Mouse (Mus musculus): Measurements from ENCODE around the gene Ndufv1.

Gene Ndufv1

GRCm38 (mm10) chr19:4001752-4002151 is 10.9 kb downstream of the Ndufv1 start:
- no peak for DNase-seq (ENCODE audit: low read depth)

- no peak for DNase-seq (ENCODE audit: low read depth)
Measured at GRCm38 (mm10) chr19:4000949-4001525, 11.6 kb downstream of the Ndufv1 start.

GRCm38 (mm10) chr19:4000119-4000900 is 12.3 kb downstream of the Ndufv1 start, which contains the start of the genes Nudt8 and Gm49405:
Gene Nudt8, plus strand, starts transcription at chr19:4000580.
Gene Gm49405, plus strand, starts transcription at chr19:4000626.
- DNase-seq (ENCODE audit: low read depth), result peak; percentile 98

GRCm38 (mm10) chr19:3999121-3999730 is 13.4 kb downstream of the Ndufv1 start:
- DNase-seq (ENCODE audit: low read depth), result no peak

GRCm38 (mm10) chr19:3998335-3998734 is 14.3 kb downstream of the Ndufv1 start:
- no peak for DNase-seq (ENCODE audit: low read depth)

- DNase-seq (ENCODE audit: low read depth), result no peak
Measured at GRCm38 (mm10) chr19:3997231-3997630, 15.4 kb downstream of the Ndufv1 start.

GRCm38 (mm10) chr19:3996747-3997146 is 15.9 kb downstream of the Ndufv1 start:
- DNase-seq (ENCODE audit: low read depth), result no peak

GRCm38 (mm10) chr19:3996106-3996505 is 16.5 kb downstream of the Ndufv1 start:
- no peak for DNase-seq (ENCODE audit: low read depth)

GRCm38 (mm10) chr19:3995505-3995904 is 17.1 kb downstream of the Ndufv1 start:
- no peak for DNase-seq (ENCODE audit: low read depth)

- DNase-seq (ENCODE audit: low read depth), result no peak
Measured at GRCm38 (mm10) chr19:3994932-3995331, 17.7 kb downstream of the Ndufv1 start.

- DNase-seq (ENCODE audit: low read depth), result no peak
Measured at GRCm38 (mm10) chr19:3992416-3992815, 20.2 kb downstream of the Ndufv1 start, which contains the start of gene Tbx10. Gene Tbx10, plus strand, starts transcription at chr19:3992752.

- no peak for DNase-seq (ENCODE audit: low read depth)
Measured at GRCm38 (mm10) chr19:3991966-3992365, 20.6 kb downstream of the Ndufv1 start.

- DNase-seq (ENCODE audit: low read depth), result no peak
Measured at GRCm38 (mm10) chr19:3991562-3991961, 21.0 kb downstream of the Ndufv1 start.

GRCm38 (mm10) chr19:3990804-3991203 is 21.8 kb downstream of the Ndufv1 start:
- DNase-seq (ENCODE audit: low read depth), result no peak

GRCm38 (mm10) chr19:3988750-3989149 is 23.9 kb downstream of the Ndufv1 start:
- DNase-seq (ENCODE audit: low read depth), result no peak

GRCm38 (mm10) chr19:3988066-3988465 is 24.5 kb downstream of the Ndufv1 start:
- no peak for DNase-seq (ENCODE audit: low read depth)

GRCm38 (mm10) chr19:3986334-3986733 is 26.3 kb downstream of the Ndufv1 start, which contains the start of gene Acy3:
Gene Acy3, plus strand, starts transcription at chr19:3986570.
- no peak for DNase-seq (ENCODE audit: low read depth)

GRCm38 (mm10) chr19:3985261-3985681 is 27.3 kb downstream of the Ndufv1 start:
- DNase-seq (ENCODE audit: low read depth), result no peak

GRCm38 (mm10) chr19:3983527-3984200 is 28.9 kb downstream of the Ndufv1 start:
- no peak for DNase-seq (ENCODE audit: low read depth)

- DNase-seq (ENCODE audit: low read depth), result no peak
Measured at GRCm38 (mm10) chr19:3980917-3981316, 31.7 kb downstream of the Ndufv1 start.

- peak; percentile 91 for DNase-seq (ENCODE audit: low read depth)
Measured at GRCm38 (mm10) chr19:3980309-3980708, 32.3 kb downstream of the Ndufv1 start.

- DNase-seq (ENCODE audit: low read depth), result no peak
Measured at GRCm38 (mm10) chr19:3975866-3976265, 36.7 kb downstream of the Ndufv1 start.

Measured in c-Kit-positive CD71-negative TER-119-negative erythroid progenitor cells, embryonic 14.5 days (primary cell).